Mouse (Mus musculus): ENCODE measurements around the gene Vegfb. TPM values are rescaled to one million over a fixed set of nuclear protein-coding genes. Genes with fewer than 3 reads are reported as not detected.

Vegfb gene
- polyA plus RNA-seq (2014; fragmentation: Nextera tagmentation; extraction: Ambion mirVana): 21.4 TPM in 2 replicates

- Histone ChIP-seq H3K9me3 (ENCODE audit: control insufficient read depth, low read length) (no peaks in the 10 kb centered on the region), H3K4me2 (replicated peaks; ENCODE audit: low read depth, low read length) (peak within 1 kb of the TSS; percentile 99), H3K27ac (ENCODE audit: low read depth, low read length) (peak within 1 kb of the TSS; percentile 67), H3K36me3 (ENCODE audit: control insufficient read depth, insufficient read depth, low read length) (no peaks in the 10 kb centered on the region), H3K4me1 (replicated peaks; ENCODE audit: control insufficient read depth, insufficient read depth, low read length) (peaks cover 3% of the 10 kb centered on the region), H3K9ac (ENCODE audit: low read depth, low read length) (peak within 1 kb of the TSS; percentile 89), H3K27me3 (ENCODE audit: control insufficient read depth, insufficient read depth, low read length) (no peaks in the 10 kb centered on the region), H3K4me3 (ENCODE audit: low read depth, low read length) (peak within 1 kb of the TSS; percentile 77)
- DNase-seq (ENCODE audit: low spot score): peak; percentile 65
- under 1% methylated on average over 66 of the region's 85 CpGs for WGBS
- peak; percentile 65 for ATAC-seq (ENCODE audit: low FRiP score)
Observed at GRCm38 (mm10) chr19:6987061-6987903, at the start of gene Vegfb. TSS of gene Vegfb (minus strand) at chr19:6987651.

- Histone ChIP-seq H3K27ac (ENCODE audit: low read depth, low read length) (no peak overlapping the region), H3K4me2 (replicated peaks; ENCODE audit: low read depth, low read length) (no peak overlapping the region), H3K9me3 (ENCODE audit: control insufficient read depth, low read length) (no peaks in the 10 kb centered on the region), H3K36me3 (ENCODE audit: control insufficient read depth, insufficient read depth, low read length) (peaks cover 22% of the 10 kb centered on the region), H3K4me3 (ENCODE audit: low read depth, low read length) (no peak overlapping the region), H3K27me3 (ENCODE audit: control insufficient read depth, insufficient read depth, low read length) (no peaks in the 10 kb centered on the region), H3K4me1 (replicated peaks; ENCODE audit: control insufficient read depth, insufficient read depth, low read length) (peaks cover 6% of the 10 kb centered on the region; the same call in 1 of the 2 replicates), H3K9ac (ENCODE audit: low read depth, low read length) (no peak overlapping the region)
- DNase-seq (ENCODE audit: low spot score): no peak
- ATAC-seq (ENCODE audit: low FRiP score): no peak
- WGBS: 92% methylated on average over 5 of the region's 5 CpGs
Observed at GRCm38 (mm10) chr19:7034006-7034405, 46.6 kb upstream of the Vegfb start.

DNA sequence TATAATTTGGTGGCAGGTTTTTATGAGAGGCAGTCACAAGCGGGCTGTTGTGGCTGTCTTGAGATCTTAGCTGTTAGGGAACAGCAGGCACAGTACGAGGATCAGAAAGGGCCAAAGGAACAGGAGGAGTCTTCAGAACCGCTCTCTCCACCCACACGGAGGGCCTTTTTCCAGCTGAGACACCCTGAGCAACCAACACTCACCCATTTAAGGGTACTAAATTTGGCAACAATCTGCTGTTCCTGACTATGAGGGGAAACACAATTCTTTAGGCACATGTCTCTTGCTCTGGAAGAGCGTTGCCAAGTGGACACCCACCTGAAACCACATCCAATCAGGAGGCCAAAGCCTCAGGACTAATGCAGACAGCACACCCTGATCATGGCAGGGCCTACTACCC lies 42.1 kb upstream of the Vegfb start:
- no peak overlapping the region for H3K4me2 ChIP-seq (replicated peaks; ENCODE audit: low read depth, low read length)
- H3K27me3 ChIP-seq (ENCODE audit: control insufficient read depth, insufficient read depth, low read length): no peaks in the 10 kb centered on the region
- 95% methylated on average over 5 of the region's 5 CpGs for whole genome bisulfite sequencing
- H3K9me3 ChIP-seq (ENCODE audit: control insufficient read depth, low read length): no peaks in the 10 kb centered on the region
- DNase-seq (ENCODE audit: low spot score): no peak
- no peak overlapping the region for H3K9ac ChIP-seq (ENCODE audit: low read depth, low read length)
- H3K27ac ChIP-seq (ENCODE audit: low read depth, low read length): no peak overlapping the region
- H3K36me3 ChIP-seq (ENCODE audit: control insufficient read depth, insufficient read depth, low read length): peaks cover 23% of the 10 kb centered on the region
- no peak for ATAC-seq (ENCODE audit: low FRiP score)
- no peak overlapping the region for H3K4me3 ChIP-seq (ENCODE audit: low read depth, low read length)
- H3K4me1 ChIP-seq (replicated peaks; ENCODE audit: control insufficient read depth, insufficient read depth, low read length): no peaks in the 10 kb centered on the region

GRCm38 (mm10) chr19:7020224-7020641 lies 32.8 kb upstream of the Vegfb start:
- peak; percentile 57 for DNase-seq (ENCODE audit: low spot score)
- Histone ChIP-seq H3K4me3 (ENCODE audit: low read depth, low read length) (no peak overlapping the region), H3K36me3 (ENCODE audit: control insufficient read depth, insufficient read depth, low read length) (peaks cover 16% of the 10 kb centered on the region; the same call in 1 of the 2 replicates), H3K4me1 (replicated peaks; ENCODE audit: control insufficient read depth, insufficient read depth, low read length) (no peaks in the 10 kb centered on the region), H3K27ac (ENCODE audit: low read depth, low read length) (no peak overlapping the region), H3K9me3 (ENCODE audit: control insufficient read depth, low read length) (no peaks in the 10 kb centered on the region), H3K4me2 (replicated peaks; ENCODE audit: low read depth, low read length) (no peak overlapping the region), H3K27me3 (ENCODE audit: control insufficient read depth, insufficient read depth, low read length) (no peaks in the 10 kb centered on the region), H3K9ac (ENCODE audit: low read depth, low read length) (no peak overlapping the region)
- WGBS: 53% methylated on average over 3 of the region's 3 CpGs
- no peak for ATAC-seq (ENCODE audit: low FRiP score)

DNA sequence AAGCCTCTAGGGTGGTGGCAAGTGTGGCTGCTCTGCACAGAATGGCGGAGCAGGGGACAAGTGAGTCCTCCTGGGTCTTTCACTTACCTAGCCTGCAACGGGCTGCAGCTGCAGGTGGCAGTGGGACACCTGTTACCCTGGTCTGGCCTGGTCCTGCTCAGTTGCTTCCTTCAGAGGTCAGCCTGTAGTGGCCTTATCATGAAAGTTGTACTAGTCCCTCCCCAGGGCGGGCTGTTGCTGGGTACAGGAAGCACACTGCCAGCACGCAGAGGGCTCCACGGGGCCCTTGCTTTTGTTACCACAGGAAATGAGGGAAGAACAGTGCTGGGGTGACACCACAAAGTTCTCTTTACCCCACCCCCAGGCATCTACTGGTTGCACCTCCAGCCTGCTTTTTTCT lies 31.7 kb upstream of the Vegfb start, which contains the start of gene Fermt3:
Gene Fermt3, minus strand, starts transcription at position 279 of the 400 bp plus-strand sequence.
- Histone ChIP-seq H3K9ac (ENCODE audit: low read depth, low read length) (no peak within 1 kb of the TSS), H3K4me2 (replicated peaks; ENCODE audit: low read depth, low read length) (no peak within 1 kb of the TSS), H3K27me3 (ENCODE audit: control insufficient read depth, insufficient read depth, low read length) (no peaks in the 10 kb centered on the region), H3K4me3 (ENCODE audit: low read depth, low read length) (no peak within 1 kb of the TSS), H3K4me1 (replicated peaks; ENCODE audit: control insufficient read depth, insufficient read depth, low read length) (no peaks in the 10 kb centered on the region), H3K27ac (ENCODE audit: low read depth, low read length) (no peak within 1 kb of the TSS), H3K36me3 (ENCODE audit: control insufficient read depth, insufficient read depth, low read length) (peaks cover 16% of the 10 kb centered on the region; the same call in 1 of the 2 replicates), H3K9me3 (ENCODE audit: control insufficient read depth, low read length) (no peaks in the 10 kb centered on the region)
- no peak for DNase-seq (ENCODE audit: low spot score)
- no peak for ATAC-seq (ENCODE audit: low FRiP score)
- 87% methylated on average over 5 of the region's 5 CpGs for whole genome bisulfite sequencing

DNA sequence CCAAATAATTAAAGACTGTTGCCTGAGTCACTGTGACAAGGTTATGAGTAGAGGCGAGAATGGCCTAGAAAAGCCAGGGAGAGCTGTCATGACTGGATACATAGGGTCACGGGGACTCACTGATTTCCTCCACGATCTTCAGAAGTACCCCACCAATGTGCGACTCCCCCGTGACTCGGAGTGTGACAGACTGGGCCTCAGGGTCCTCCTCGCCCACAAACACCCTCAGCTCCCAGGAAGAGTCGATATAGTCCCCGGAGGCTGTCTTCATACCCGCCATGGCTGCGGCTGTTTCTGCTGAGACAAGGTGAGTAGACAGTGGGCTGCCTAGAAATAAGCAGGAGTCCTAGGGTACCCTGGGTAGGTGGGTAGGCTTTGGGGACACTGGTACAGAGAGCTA lies 31.1 kb upstream of the Vegfb start:
- Histone ChIP-seq H3K27ac (ENCODE audit: low read depth, low read length) (no peak overlapping the region), H3K9me3 (ENCODE audit: control insufficient read depth, low read length) (no peaks in the 10 kb centered on the region), H3K4me3 (ENCODE audit: low read depth, low read length) (no peak overlapping the region), H3K27me3 (ENCODE audit: control insufficient read depth, insufficient read depth, low read length) (no peaks in the 10 kb centered on the region), H3K4me1 (replicated peaks; ENCODE audit: control insufficient read depth, insufficient read depth, low read length) (no peaks in the 10 kb centered on the region), H3K4me2 (replicated peaks; ENCODE audit: low read depth, low read length) (no peak overlapping the region), H3K36me3 (ENCODE audit: control insufficient read depth, insufficient read depth, low read length) (peaks cover 16% of the 10 kb centered on the region; the same call in 1 of the 2 replicates), H3K9ac (ENCODE audit: low read depth, low read length) (no peak overlapping the region)
- ATAC-seq (ENCODE audit: low FRiP score) (no peak), DNase-seq (ENCODE audit: low spot score) (no peak)
- WGBS: 93% methylated on average over 11 of the region's 11 CpGs

DNA sequence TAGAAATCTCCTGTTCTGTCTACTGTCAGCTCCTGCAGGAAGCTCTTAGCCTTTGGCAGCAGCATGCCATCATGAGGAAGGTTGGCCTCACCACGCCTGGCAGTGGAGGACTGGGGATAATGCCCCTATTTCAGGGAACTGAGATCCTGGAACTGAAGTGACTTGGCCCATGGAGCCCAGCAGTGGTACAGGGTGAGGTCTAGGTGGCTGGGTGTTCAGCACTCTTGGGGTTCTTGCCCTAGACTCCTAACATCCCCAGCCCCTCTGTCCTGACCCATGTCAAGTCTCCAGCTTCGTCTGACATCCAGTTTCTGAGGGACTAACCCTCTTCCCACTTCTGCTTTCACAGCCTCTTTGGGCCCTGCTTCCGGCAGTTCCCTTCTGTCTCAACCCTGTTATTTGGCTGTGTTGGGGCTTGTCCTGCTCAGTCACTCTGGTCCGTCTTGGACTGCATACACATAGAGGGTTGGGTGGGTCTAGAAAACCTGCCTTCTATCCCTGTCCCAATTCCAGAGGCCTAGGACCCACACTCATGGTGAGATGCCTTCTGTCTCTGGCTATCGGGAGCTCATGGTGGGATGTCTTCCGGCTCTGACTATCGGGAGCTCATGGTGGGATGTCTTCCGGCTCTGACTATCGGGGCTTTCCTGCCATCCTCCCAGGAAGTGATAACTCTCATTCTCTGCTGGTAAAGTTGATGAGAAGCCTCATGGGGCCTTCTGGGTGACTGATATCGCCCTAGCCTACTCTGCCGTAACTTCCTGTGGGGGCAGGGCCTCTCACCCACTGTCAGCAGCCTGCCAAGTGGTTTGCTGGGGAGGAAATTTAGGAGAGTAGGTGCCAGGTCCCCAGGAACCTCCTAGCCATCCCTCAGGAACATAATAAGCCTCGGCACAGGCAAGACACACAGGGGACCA lies 30.3 kb upstream of the Vegfb start:
- H3K36me3 ChIP-seq (ENCODE audit: control insufficient read depth, insufficient read depth, low read length): peaks cover 11% of the 10 kb centered on the region; the same call in 1 of the 2 replicates
- no peak overlapping the region for H3K4me2 ChIP-seq (replicated peaks; ENCODE audit: low read depth, low read length)
- no peak overlapping the region for H3K9ac ChIP-seq (ENCODE audit: low read depth, low read length)
- H3K4me3 ChIP-seq (ENCODE audit: low read depth, low read length): no peak overlapping the region
- ATAC-seq (ENCODE audit: low FRiP score) (no peak), DNase-seq (ENCODE audit: low spot score) (no peak)
- no peaks in the 10 kb centered on the region for H3K4me1 ChIP-seq (replicated peaks; ENCODE audit: control insufficient read depth, insufficient read depth, low read length)
- H3K27me3 ChIP-seq (ENCODE audit: control insufficient read depth, insufficient read depth, low read length): no peaks in the 10 kb centered on the region
- WGBS: 89% methylated on average over 12 of the region's 12 CpGs
- H3K9me3 ChIP-seq (ENCODE audit: control insufficient read depth, low read length): no peaks in the 10 kb centered on the region
- H3K27ac ChIP-seq (ENCODE audit: low read depth, low read length): no peak overlapping the region

- no peak overlapping the region for H3K27ac ChIP-seq (ENCODE audit: low read depth, low read length)
- no peak for DNase-seq (ENCODE audit: low spot score)
- no peak overlapping the region for H3K4me3 ChIP-seq (ENCODE audit: low read depth, low read length)
- no peak overlapping the region for H3K4me2 ChIP-seq (replicated peaks; ENCODE audit: low read depth, low read length)
- H3K9ac ChIP-seq (ENCODE audit: low read depth, low read length): no peak overlapping the region
- no peak for ATAC-seq (ENCODE audit: low FRiP score)
- no peaks in the 10 kb centered on the region for H3K27me3 ChIP-seq (ENCODE audit: control insufficient read depth, insufficient read depth, low read length)
- peaks cover under 1% of the 10 kb centered on the region; the same call in 1 of the 2 replicates for H3K36me3 ChIP-seq (ENCODE audit: control insufficient read depth, insufficient read depth, low read length)
- whole genome bisulfite sequencing: 92% methylated on average over 20 of the region's 20 CpGs
- no peaks in the 10 kb centered on the region for H3K4me1 ChIP-seq (replicated peaks; ENCODE audit: control insufficient read depth, insufficient read depth, low read length)
- no peaks in the 10 kb centered on the region for H3K9me3 ChIP-seq (ENCODE audit: control insufficient read depth, low read length)
Observed at GRCm38 (mm10) chr19:7014481-7015135, 27.2 kb upstream of the Vegfb start.
